Mouse (Mus musculus) E14TG2a.4 (cell line): ENCODE measurements around the gene Pfdn6.

Experiments used
- CTCF ChIP-seq: conservative IDR thresholded peaks from 2 replicates; pipeline ENCODE4 v1.5.1; 2014; ENCODE audit warnings: low read length
- NANOG ChIP-seq: IDR thresholded peaks from 2 replicates; pipeline ENCODE4 v1.6.1; 2014; ENCODE audit warnings: borderline replicate concordance, low read length, mixed read lengths
- POU5F1 ChIP-seq: IDR thresholded peaks from 2 replicates; pipeline ENCODE4 v1.6.1; 2014; ENCODE audit warnings: low read length, borderline replicate concordance

GRCm38 (mm10) chr17:33955555-33956214 lies 15.5 kb upstream of the Pfdn6 start, which contains the start of the genes Vps52 and Rps18:
- TF ChIP-seq CTCF (no peak), POU5F1 (no peak; the same call in 1 of the 2 replicates), NANOG (no peak)
